Mouse (Mus musculus) forelimb bud, embryonic 11.5 days (tissue): Measurements from ENCODE around the gene Nrxn1.

ENCODE experiments used
- DNase-seq: peaks from one replicate; pipeline ENCODE4 v3.0.0-alpha.2; 2012; ENCODE audit warnings: low read depth, low spot score

Gene Nrxn1

DNA sequence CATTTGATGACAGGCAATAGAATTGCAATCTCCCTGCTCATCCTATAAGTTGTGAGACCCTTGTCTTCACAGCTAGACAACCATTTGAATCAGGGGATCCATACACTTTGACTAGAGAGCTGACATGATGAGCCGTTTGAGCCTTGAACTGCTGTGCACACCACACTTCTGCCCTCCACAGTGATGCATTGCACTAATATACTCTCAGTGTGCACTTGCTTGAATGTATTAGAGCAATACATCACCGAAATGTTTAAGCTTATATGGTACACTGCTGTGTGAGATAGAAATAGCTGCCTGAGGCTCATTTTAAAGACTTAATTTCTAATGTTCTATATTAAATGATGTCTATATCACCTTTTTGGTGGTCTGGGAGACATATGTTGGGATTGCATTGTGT lies 430.6 kb downstream of the Nrxn1 start:
- no peak for DNase-seq

- DNase-seq = no peak
These were observed 438.4 kb downstream of the Nrxn1 start for GRCm38 (mm10) chr17:90654506-90654905.

DNA sequence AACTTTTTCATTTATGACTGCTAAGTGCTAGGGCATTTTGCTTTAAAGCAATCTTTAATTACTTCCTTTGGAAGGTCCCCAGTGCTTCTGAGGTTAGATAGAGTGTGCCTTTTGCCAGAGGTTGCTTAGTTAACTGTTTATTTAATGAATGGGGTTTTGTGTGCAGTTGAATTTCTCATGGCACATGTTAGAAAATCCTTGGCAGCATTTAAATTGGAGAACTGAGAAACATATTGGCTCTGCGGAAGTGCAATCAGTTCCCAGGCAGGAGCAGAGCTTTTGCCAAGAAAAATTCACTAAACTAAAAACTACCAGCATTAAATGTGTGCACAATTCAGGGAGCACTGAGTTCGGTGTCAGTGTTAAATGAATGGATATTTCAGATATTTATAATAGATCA lies 439.5 kb downstream of the Nrxn1 start:
- DNase-seq = no peak

DNA sequence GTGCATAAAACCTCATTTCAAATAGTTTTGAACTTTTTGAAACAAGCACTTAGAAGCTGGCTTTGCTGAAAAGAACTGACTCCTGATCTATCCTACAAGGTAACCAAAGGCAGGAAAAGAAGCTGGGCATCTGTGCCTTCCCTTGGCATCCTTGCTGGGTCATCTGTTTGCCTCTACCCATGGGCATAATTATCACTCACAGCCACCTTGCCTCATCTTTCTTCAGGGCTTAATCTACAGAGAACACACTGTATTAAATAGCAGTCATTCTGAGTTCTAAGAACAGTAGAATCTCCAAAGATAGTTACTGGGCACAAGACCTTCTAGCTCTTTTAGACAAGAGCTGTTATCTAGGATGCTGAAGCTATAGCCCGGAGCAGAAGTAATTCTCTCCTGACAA lies 442.6 kb downstream of the Nrxn1 start:
- DNase-seq = no peak

DNA sequence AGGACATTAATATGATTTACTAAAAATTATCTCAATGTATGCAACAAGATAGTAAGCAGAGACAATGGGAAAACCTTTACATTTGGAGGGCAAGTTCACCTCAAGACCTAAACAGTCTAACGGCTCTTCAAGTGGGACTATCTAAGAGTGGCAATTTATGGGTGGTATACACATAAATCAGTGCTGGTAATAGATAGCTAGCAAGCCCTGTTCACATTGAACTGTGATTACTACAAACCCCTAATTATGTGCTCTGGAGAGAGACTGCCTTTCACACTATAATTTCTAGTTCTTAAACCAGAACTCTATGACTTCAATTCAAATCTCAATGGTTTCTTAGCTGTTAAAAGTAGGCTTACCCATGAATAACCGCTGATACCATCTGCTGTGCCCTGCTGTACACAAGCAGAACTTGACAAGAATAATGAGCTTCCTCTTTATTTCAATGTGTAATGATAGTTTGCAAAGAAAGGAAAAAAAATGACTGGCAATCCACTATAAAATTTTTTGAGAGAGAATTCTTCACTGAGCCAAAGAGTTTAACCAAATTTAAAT lies 453.8 kb downstream of the Nrxn1 start:
- DNase-seq = no peak

- no peak for DNase-seq
These were observed 454.6 kb downstream of the Nrxn1 start for GRCm38 (mm10) chr17:90638183-90638727.

GRCm38 (mm10) chr17:90631371-90631770 lies 461.5 kb downstream of the Nrxn1 start:
- no peak for DNase-seq

DNA sequence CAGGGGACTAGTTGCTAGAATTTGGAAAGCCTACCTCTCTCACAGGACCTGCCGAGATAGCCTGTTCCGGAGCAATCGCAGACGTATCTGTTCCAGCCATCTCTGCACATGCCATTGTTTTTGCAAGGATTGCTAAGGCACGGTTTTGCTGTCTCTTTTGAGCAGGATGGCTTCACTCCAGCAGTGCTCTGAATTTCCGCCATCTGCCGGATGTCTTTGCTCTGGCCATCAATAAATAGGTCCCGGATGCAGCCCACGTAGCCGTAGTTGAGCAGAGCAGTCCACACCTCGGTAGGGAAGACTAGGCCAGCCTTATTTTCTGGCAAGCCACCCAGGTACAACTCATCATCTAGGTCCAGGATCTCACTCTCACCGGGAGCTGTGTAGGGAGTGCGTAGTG lies 463.0 kb downstream of the Nrxn1 start:
- DNase-seq = no peak

- DNase-seq = peak; percentile 31
These were observed 464.4 kb downstream of the Nrxn1 start for GRCm38 (mm10) chr17:90628469-90628868.

- no peak for DNase-seq
These were observed 464.9 kb downstream of the Nrxn1 start for GRCm38 (mm10) chr17:90628004-90628403.

GRCm38 (mm10) chr17:90627395-90627794 lies 465.5 kb downstream of the Nrxn1 start:
- no peak for DNase-seq

GRCm38 (mm10) chr17:90624591-90625266 lies 468.1 kb downstream of the Nrxn1 start:
- no peak for DNase-seq

- no peak for DNase-seq
These were observed 471.0 kb downstream of the Nrxn1 start for GRCm38 (mm10) chr17:90621828-90622227.

- no peak for DNase-seq
These were observed 477.9 kb downstream of the Nrxn1 start for GRCm38 (mm10) chr17:90615019-90615418.

DNA sequence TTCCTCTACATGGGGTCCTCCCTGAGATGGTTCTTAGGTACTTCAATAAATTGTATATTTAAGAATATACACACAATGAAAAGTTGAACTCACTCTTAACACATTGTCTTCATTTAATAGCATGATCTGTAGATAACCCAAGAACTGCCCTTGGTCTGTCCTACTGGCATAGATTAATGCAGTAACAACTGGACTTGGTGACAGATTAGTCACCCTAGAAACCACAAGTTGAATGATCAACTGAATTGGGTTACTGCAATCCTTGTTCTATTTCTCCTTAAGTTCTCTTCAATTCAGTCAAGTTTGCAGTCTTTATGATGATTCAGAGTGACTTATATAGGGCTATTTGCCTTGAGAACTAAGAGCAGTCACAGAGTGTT lies 485.5 kb downstream of the Nrxn1 start:
- DNase-seq = no peak

- DNase-seq = no peak
These were observed 486.0 kb downstream of the Nrxn1 start for GRCm38 (mm10) chr17:90606718-90607426.

DNA sequence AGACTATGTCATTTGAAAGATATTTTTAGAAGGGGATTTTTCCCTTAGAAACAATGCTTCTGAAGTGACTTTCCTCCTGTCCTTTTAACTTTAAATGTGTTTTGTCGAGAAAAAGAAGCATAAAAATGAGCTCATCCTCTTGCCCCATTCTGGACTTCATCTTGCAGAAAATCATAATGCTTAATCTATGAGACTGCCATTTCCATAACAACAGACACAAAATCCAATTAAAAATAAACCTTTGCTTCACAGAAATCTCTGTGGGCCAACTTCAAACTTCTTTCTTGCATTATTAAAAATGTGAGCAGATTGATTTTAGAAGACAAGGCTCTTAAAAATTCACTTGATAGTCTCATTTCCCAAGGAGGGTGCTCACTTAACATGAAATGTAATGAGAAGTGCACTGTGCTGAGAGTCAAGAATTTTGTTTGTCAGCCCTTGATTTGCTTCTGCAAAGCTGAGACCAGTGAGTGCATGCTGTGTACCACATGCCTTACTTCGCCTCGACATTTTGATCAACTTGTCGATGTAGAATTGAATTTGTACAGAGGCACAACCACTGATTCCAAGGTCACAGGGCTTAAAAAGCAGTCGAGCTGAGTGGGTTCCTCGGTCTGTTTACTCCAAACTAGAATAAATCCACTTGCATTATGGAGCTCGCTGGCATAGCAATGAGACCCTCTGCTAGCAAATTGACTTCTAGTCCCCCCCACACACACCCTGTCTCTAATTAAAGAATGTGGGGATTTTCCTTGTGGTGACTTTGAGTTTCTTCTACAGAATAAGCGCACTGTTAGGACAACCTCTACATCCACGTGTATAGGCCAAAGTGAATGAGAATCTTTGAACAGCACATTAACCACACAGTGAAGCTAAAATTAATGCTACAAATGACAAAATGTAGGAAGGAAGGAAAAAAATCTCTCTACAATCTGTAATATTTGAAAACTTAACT lies 493.0 kb downstream of the Nrxn1 start:
- no peak for DNase-seq

GRCm38 (mm10) chr17:90594798-90595533 lies 497.9 kb downstream of the Nrxn1 start:
- no peak for DNase-seq

- DNase-seq = no peak
These were observed 506.0 kb downstream of the Nrxn1 start for GRCm38 (mm10) chr17:90586891-90587290.

GRCm38 (mm10) chr17:90584666-90585195 lies 508.1 kb downstream of the Nrxn1 start:
- DNase-seq = peak; percentile 79
